Mouse (Mus musculus) brown adipose tissue, adult 24 weeks (tissue): ENCODE results near the gene Chrna1. TPM values are rescaled to one million over a fixed set of nuclear protein-coding genes. Genes with fewer than 3 reads are reported as not detected.

Experiments used
- H3K27ac ChIP-seq: fragments of 200-500 bp; replicated peaks from 2 replicates; pipeline ENCODE4 v1.5.1; 2012; ENCODE audit warnings: low read depth, mild to moderate bottlenecking, low read length
- H3K4me1 ChIP-seq: fragments of 200-500 bp; 2 replicates; pipeline ENCODE4 v1.6.1; 2012; ENCODE audit warnings: low read length, mixed read lengths; ENCODE audit not compliant: control insufficient read depth, insufficient read depth, insufficient read length
- H3K4me3 ChIP-seq: fragments of 200-500 bp; 2 replicates; pipeline ENCODE4 v1.5.1; 2012; ENCODE audit warnings: low read depth, mild to moderate bottlenecking, low read length, moderate library complexity; ENCODE audit not compliant: insufficient read depth
- polyA plus RNA-seq: library from polyadenylated mRNA; stranded (reverse); fragments of >200 nt; gene quantifications from 2 replicates; pipeline ENCODE4 v1.2.4, GENCODE M21; 2012; ENCODE audit not compliant: missing spikeins, insufficient read depth, insufficient read length

Chrna1 gene
- polyA plus RNA-seq, 1 experiment: not detected

DNA sequence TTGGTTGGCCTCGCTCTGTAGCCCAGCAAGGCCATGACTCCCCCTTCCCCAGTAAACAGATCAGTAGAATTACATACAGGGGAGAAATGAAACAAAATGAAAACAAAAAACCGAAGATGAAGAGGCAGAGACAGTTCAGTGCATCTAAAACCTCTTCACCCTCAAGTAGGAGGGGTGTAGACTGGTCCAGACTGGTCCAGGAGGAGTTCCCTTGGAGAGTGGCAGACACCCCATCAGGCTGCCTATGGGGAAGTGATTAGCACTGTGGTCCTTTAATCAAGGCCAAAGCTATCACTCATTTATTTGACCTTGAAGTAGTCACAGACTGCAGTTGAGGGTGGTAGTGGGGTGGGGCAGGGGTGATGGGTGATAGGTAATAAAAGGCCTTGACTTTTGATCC, 24.4 kb upstream of the Chrna1 start:
- H3K27ac ChIP-seq: no peak overlapping the region
- H3K4me3 ChIP-seq: no peak overlapping the region
- no peaks in the 10 kb centered on the region; the same call in 1 of the 2 replicates for H3K4me1 ChIP-seq

DNA sequence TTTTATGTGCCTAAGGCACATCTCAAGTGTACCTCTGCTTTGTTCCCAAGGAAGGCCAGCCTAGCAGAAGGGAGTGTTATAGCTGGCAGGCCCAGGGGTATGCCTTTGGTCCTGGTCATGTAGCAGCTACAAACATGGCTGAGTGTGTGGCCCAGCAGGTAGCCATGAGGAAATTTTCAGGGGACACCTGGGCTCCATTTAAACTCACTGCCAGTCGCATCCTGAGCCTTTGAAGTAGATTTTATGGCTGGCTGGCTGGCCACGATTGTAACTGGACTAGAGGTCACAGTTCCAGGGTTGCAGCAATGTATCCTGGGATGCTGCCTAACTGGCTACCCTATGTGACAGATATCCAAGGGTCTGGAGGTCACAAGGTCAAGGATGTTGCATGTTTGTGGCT, 20.5 kb upstream of the Chrna1 start:
- H3K4me1 ChIP-seq: no peaks in the 10 kb centered on the region; the same call in 1 of the 2 replicates
- H3K27ac ChIP-seq: no peak overlapping the region
- H3K4me3 ChIP-seq: no peak overlapping the region

- Histone ChIP-seq H3K4me1 (peaks cover 5% of the 10 kb centered on the region), H3K27ac (no peak overlapping the region)
Observed at GRCm38 (mm10) chr2:73597772-73598171, 17.6 kb upstream of the Chrna1 start.

GRCm38 (mm10) chr2:73596786-73597185, 16.6 kb upstream of the Chrna1 start:
- Histone ChIP-seq H3K4me1 (peaks cover 9% of the 10 kb centered on the region), H3K4me3 (no peak overlapping the region), H3K27ac (no peak overlapping the region)

More at GRCm38 (mm10) chr2:73597772-73598171, 17.6 kb upstream of the Chrna1 start:
- no peak overlapping the region for H3K4me3 ChIP-seq

DNA sequence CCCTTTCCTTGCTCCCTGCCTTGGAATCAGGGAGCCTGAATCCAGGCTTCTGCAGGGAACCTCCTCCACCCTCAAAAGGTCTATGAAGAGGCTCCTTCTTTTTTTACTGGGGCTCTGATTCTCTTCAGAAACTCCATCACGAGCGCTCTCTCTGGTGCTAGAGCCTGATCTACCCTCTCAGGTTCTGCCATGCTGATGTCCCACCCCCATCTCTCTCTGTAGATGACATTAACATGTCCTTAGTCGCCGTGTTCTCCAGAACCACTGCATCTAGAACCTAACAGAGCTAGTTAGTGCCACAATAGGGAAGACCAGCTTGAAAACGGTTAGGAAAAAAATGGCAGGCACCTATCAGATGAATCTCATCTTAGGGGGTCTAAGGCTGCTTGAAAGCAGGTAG, 16.2 kb upstream of the Chrna1 start:
- Histone ChIP-seq H3K27ac (no peak overlapping the region), H3K4me3 (no peak overlapping the region), H3K4me1 (peaks cover 11% of the 10 kb centered on the region)

DNA sequence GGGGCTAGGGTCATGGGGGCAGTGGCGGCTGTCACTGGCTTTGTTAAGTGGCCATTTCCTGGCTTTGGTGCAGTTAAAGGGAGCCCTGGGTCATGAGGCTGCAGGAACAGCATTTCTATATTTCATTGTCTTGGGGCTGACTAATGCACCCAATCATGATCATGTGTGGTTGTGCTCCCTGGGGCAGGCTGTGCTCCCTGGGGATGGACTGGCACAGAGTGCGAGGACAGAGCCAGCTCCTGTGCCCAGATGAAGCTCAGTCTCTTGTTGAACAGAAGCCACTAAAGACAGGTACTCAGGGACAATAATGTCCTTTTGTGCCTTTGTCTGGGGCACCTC, 12.9 kb upstream of the Chrna1 start:
- Histone ChIP-seq H3K4me3 (peak overlapping the region; percentile 42), H3K4me1 (peaks cover 11% of the 10 kb centered on the region), H3K27ac (peak overlapping the region; percentile 47; the same call in 1 of the 2 replicates)

DNA sequence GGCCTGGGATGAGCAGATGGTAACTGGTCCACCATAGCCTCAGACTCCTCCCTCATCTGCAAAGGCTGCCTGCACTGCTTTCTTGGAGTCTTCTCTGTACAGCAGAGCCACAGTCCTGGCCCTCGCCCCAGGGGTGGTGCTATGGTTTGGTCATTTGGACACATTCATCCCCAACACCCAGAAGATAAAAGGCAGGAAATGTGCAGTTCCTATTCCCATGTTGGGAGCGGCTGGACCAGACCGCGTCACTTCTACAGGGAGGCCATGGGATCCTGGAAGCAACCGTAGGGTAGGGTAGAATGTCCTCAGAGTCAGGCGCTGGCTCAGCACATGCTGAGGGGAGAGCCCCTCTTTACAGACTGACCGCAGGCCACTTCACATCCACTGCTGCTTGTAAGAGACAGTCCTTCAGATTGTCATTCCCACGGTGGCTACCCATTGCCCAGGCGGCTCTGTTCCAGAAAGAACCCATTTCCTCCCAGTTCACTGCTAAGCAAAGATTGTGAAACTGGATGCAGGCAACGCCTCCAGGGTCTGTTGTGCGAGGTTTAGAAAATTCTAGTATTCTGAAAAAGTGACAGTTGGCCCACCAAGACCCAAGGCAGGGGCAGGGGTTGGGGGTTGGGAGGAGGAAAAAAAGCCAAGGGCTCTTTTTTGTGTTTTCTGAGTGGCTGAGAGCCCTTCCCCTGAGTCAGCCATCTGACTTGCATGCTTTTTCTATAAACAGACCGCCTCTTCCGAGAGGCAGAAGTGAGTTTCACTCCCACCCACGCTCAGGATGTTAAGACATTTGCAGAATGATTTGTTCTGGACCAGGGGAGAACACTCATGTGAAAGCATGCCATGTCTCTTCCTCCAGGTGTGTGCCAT, 12.3 kb upstream of the Chrna1 start:
- Histone ChIP-seq H3K4me1 (peaks cover 11% of the 10 kb centered on the region), H3K27ac (peak overlapping the region; percentile 88), H3K4me3 (peak overlapping the region; percentile 42)

DNA sequence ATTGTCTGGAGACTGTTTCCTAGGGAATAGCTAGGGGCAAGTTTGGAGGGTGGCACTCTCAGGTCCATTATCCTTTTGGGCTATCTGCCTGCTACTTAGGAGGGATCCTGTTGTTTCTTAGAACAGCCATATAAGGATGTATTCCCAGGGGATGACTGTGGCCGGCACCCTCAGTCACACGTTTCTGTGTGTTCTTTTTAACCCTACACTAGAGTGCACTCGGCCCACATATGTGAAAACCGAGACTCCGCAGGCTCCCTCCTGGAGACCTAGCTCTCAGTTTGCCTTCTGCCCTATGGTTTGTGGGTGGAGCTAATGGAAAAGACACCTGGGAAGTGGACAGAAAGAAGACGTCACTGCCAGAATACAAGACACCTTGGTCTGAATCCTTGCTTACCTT, 11.1 kb upstream of the Chrna1 start:
- Histone ChIP-seq H3K27ac (no peak overlapping the region), H3K4me1 (peaks cover 11% of the 10 kb centered on the region), H3K4me3 (no peak overlapping the region)

GRCm38 (mm10) chr2:73590106-73590505, 10.0 kb upstream of the Chrna1 start:
- no peak overlapping the region for H3K4me3 ChIP-seq
- H3K27ac ChIP-seq: no peak overlapping the region
- peaks cover 11% of the 10 kb centered on the region for H3K4me1 ChIP-seq

- Histone ChIP-seq H3K4me1 (peaks cover 11% of the 10 kb centered on the region), H3K27ac (no peak overlapping the region), H3K4me3 (no peak overlapping the region)
Observed at GRCm38 (mm10) chr2:73588951-73589350, 8.8 kb upstream of the Chrna1 start.

DNA sequence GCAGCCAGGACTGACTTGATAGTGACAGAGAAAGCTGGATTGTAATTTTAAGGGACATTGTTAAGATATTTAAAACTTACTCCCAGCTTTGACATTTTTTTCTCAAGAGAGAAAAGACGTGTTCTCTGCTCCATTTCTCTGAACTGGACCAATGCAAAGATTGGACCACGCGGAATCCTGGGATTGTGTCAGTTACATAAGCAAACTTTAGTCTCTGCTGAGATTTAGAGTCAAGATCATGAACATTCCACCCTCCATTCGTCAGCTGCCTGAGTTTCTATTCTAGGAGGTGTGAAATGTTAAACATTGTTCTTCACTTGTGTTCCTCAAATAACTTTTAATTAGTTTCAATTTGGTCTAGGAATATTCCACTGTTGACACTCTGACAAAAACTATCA, 7.0 kb upstream of the Chrna1 start:
- Histone ChIP-seq H3K4me3 (no peak overlapping the region), H3K27ac (no peak overlapping the region), H3K4me1 (peaks cover 4% of the 10 kb centered on the region)

- H3K4me3 ChIP-seq: no peak overlapping the region
- no peaks in the 10 kb centered on the region; the same call in 1 of the 2 replicates for H3K4me1 ChIP-seq
- H3K27ac ChIP-seq: no peak overlapping the region
Observed at GRCm38 (mm10) chr2:73586392-73587108, 6.4 kb upstream of the Chrna1 start.

GRCm38 (mm10) chr2:73585347-73585831, 5.3 kb upstream of the Chrna1 start:
- H3K4me1 ChIP-seq: no peaks in the 10 kb centered on the region
- H3K4me3 ChIP-seq: peak overlapping the region; percentile 80
- peak overlapping the region; percentile 62 for H3K27ac ChIP-seq

GRCm38 (mm10) chr2:73584645-73585346, 4.7 kb upstream of the Chrna1 start:
- Histone ChIP-seq H3K4me1 (no peaks in the 10 kb centered on the region), H3K4me3 (peak overlapping the region; percentile 80), H3K27ac (peak overlapping the region; percentile 69)

DNA sequence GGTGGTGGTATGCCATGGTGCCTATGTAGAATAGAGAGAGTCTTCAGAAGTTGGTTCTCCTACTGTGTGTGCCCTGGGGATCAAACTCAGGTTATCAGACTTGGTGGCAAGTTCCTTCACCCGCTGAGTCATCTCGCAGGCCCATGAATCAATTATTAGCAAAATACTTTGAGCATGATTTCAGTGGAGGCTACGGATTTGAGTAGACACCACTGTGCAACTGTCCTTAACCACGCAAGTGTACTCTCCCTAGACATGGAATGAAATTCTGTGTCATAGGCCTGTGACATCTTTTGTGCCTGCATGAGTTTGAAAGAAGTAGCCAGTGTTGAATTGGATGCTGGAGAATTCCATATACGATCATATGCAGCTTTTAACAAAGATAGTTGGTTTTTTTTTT, 582 bp upstream of the Chrna1 start:
- Histone ChIP-seq H3K27ac (no peak overlapping the region), H3K4me3 (no peak overlapping the region), H3K4me1 (no peaks in the 10 kb centered on the region)
